Mouse (Mus musculus): ENCODE measurements around the gene Klk15. TPM values are rescaled to one million over a fixed set of nuclear protein-coding genes. Genes with fewer than 3 reads are reported as not detected.

Klk15 gene
- not detected in 2 replicates for polyA plus RNA-seq (2012; rRNA removed)

DNA sequence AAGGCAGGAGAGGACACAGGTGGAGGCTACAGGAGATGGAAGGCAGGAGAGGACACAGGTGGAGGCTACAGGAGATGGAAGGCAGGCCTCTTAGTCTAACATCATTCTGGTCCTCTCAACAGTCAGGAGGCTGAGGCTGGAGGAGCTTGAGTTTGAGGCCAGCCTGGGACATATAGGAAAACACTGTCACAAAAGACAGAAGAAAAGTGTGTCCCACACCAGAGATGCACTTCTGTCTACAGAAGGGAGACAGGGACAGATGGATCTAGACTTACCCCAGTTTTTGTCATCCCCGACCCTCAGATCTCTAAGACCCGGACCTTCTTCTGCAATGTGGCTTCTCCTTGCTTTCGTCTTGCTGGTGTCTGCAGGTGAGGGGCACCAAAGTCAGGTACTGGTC lies at the start of gene Klk15:
TSS of gene Klk15 (plus strand) at position 301 of the 400 bp plus-strand sequence.
- TF ChIP-seq CTCF (IDR thresholded peaks at IDR 0.05; ENCODE audit: insufficient read depth, low read length) (no peak), POLR2A (IDR thresholded peaks at IDR 0.05; ENCODE audit: borderline replicate concordance, extremely low read depth, low read depth, low read length) (no peak)
- DNase-seq: no peak
- no peaks in the 10 kb centered on the region for H3K4me1 ChIP-seq (ENCODE audit: control insufficient read depth, insufficient read depth, low read length)
- WGBS: 80% methylated on average over 3 of the region's 3 CpGs
- no peak within 1 kb of the TSS for H3K4me3 ChIP-seq (replicated peaks; ENCODE audit: extremely low read depth, low read depth, low read length)

DNA sequence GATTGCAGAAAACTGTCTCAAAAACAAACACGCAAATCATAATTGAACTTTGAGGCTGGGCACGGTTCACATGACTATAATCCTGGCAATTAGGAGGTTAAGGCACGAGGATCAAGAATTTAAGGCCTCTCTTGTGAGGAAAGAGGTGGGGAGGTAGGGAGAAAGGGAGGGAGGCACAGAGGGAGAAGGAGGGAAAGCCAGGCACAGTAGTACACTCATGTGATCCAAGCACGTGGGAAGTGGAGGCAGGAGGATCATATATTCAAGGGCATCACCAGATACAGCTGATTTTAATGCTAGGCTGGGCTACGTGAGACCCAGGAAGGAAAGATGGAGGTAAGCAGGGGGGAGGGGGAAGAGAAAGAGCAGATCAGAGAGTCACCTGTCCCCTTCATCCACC lies 42.2 kb upstream of the Klk15 start:
- no peaks in the 10 kb centered on the region for H3K4me1 ChIP-seq (ENCODE audit: control insufficient read depth, insufficient read depth, low read length)
- H3K4me3 ChIP-seq (replicated peaks; ENCODE audit: extremely low read depth, low read depth, low read length): no peak overlapping the region
- WGBS: 52% methylated on average over 5 of the region's 5 CpGs
- no peak for DNase-seq
- TF ChIP-seq POLR2A (IDR thresholded peaks at IDR 0.05; ENCODE audit: borderline replicate concordance, extremely low read depth, low read depth, low read length): no peak
- no peak for TF ChIP-seq CTCF (IDR thresholded peaks at IDR 0.05; ENCODE audit: insufficient read depth, low read length)

- no peak overlapping the region for H3K4me3 ChIP-seq (replicated peaks; ENCODE audit: extremely low read depth, low read depth, low read length)
- TF ChIP-seq CTCF (IDR thresholded peaks at IDR 0.05; ENCODE audit: insufficient read depth, low read length) (no peak), POLR2A (IDR thresholded peaks at IDR 0.05; ENCODE audit: borderline replicate concordance, extremely low read depth, low read depth, low read length) (no peak)
- H3K4me1 ChIP-seq (ENCODE audit: control insufficient read depth, insufficient read depth, low read length): no peaks in the 10 kb centered on the region
- DNase-seq: no peak
- 39% methylated on average over 3 of the region's 3 CpGs for WGBS
These were observed 41.8 kb upstream of the Klk15 start for GRCm38 (mm10) chr7:43891788-43892187.

GRCm38 (mm10) chr7:43894836-43895235 lies 38.7 kb upstream of the Klk15 start:
- no peaks in the 10 kb centered on the region for H3K4me1 ChIP-seq (ENCODE audit: control insufficient read depth, insufficient read depth, low read length)
- peak; percentile 83 for DNase-seq
- 14% methylated on average over 1 of the region's 1 CpGs for WGBS
- H3K4me3 ChIP-seq (replicated peaks; ENCODE audit: extremely low read depth, low read depth, low read length): no peak overlapping the region
- no peak for TF ChIP-seq POLR2A (IDR thresholded peaks at IDR 0.05; ENCODE audit: borderline replicate concordance, extremely low read depth, low read depth, low read length)
- peak; percentile 89 for TF ChIP-seq CTCF (IDR thresholded peaks at IDR 0.05; ENCODE audit: insufficient read depth, low read length)

- no peak overlapping the region for H3K4me3 ChIP-seq (replicated peaks; ENCODE audit: extremely low read depth, low read depth, low read length)
- 35% methylated on average over 9 of the region's 9 CpGs for WGBS
- no peak for TF ChIP-seq POLR2A (IDR thresholded peaks at IDR 0.05; ENCODE audit: borderline replicate concordance, extremely low read depth, low read depth, low read length)
- no peak for TF ChIP-seq CTCF (IDR thresholded peaks at IDR 0.05; ENCODE audit: insufficient read depth, low read length)
- no peak for DNase-seq
- H3K4me1 ChIP-seq (ENCODE audit: control insufficient read depth, insufficient read depth, low read length): no peaks in the 10 kb centered on the region
These were observed 18.7 kb upstream of the Klk15 start for GRCm38 (mm10) chr7:43914821-43915220.

GRCm38 (mm10) chr7:43918426-43918825 lies 15.1 kb upstream of the Klk15 start:
- no peak for TF ChIP-seq CTCF (IDR thresholded peaks at IDR 0.05; ENCODE audit: insufficient read depth, low read length)
- TF ChIP-seq POLR2A (IDR thresholded peaks at IDR 0.05; ENCODE audit: borderline replicate concordance, extremely low read depth, low read depth, low read length): no peak
- no peak for DNase-seq
- no peaks in the 10 kb centered on the region for H3K4me1 ChIP-seq (ENCODE audit: control insufficient read depth, insufficient read depth, low read length)
- no peak overlapping the region for H3K4me3 ChIP-seq (replicated peaks; ENCODE audit: extremely low read depth, low read depth, low read length)
- 70% methylated on average over 13 of the region's 13 CpGs for WGBS

DNA sequence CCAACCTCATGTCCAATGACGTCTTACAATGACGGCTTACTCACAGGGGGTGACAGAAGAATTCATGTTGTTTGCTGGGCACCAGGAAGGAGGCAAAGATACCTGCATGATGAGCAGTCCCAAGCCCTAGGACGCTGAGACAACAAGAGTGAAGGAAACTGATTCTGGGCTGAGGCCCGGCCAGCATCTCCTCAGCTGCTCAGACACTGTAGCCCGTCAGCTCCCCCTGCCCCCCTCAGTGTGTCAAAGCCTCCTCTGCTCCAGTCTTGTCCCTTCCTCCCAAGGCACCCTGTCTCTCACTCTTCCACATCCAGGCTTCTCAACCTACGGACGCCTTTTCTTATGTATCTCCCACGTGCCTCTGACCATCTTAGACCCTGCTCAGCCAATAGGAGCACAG lies 14.7 kb upstream of the Klk15 start:
- DNase-seq: no peak
- Histone ChIP-seq H3K4me1 (ENCODE audit: control insufficient read depth, insufficient read depth, low read length) (no peaks in the 10 kb centered on the region), H3K4me3 (replicated peaks; ENCODE audit: extremely low read depth, low read depth, low read length) (no peak overlapping the region)
- TF ChIP-seq POLR2A (IDR thresholded peaks at IDR 0.05; ENCODE audit: borderline replicate concordance, extremely low read depth, low read depth, low read length) (no peak), CTCF (IDR thresholded peaks at IDR 0.05; ENCODE audit: insufficient read depth, low read length) (no peak)
- WGBS: 62% methylated on average over 8 of the region's 8 CpGs

- WGBS: 21% methylated on average over 14 of the region's 14 CpGs
- H3K4me1 ChIP-seq (ENCODE audit: control insufficient read depth, insufficient read depth, low read length): no peaks in the 10 kb centered on the region
- TF ChIP-seq POLR2A (IDR thresholded peaks at IDR 0.05; ENCODE audit: borderline replicate concordance, extremely low read depth, low read depth, low read length) (no peak), CTCF (IDR thresholded peaks at IDR 0.05; ENCODE audit: insufficient read depth, low read length) (peak; percentile 89)
- DNase-seq: peak; percentile 56
- H3K4me3 ChIP-seq (replicated peaks; ENCODE audit: extremely low read depth, low read depth, low read length): no peak overlapping the region
These were observed 13.7 kb upstream of the Klk15 start for GRCm38 (mm10) chr7:43919559-43920451.

DNA sequence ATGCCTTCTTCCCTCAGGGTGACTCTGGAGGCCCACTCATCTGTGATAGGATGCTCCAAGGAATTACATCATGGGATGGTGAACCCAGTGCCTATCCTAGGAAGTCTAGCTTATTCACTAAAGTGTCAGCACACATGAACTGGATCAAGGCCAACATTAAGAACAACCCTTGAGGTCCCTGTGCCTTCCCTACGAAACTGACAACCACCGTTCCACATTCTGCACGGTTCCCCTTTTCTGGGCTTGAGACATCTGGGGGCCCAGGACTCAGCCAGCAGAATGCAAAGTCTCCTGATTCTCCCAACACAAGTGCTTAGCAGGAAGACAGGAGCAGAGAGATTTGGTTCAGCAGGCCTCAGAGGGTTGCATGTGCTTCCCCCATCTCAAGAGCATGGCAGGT lies 13.0 kb upstream of the Klk15 start:
- Histone ChIP-seq H3K4me3 (replicated peaks; ENCODE audit: extremely low read depth, low read depth, low read length) (no peak overlapping the region), H3K4me1 (ENCODE audit: control insufficient read depth, insufficient read depth, low read length) (no peaks in the 10 kb centered on the region)
- WGBS: 63% methylated on average over 3 of the region's 3 CpGs
- TF ChIP-seq POLR2A (IDR thresholded peaks at IDR 0.05; ENCODE audit: borderline replicate concordance, extremely low read depth, low read depth, low read length) (no peak), CTCF (IDR thresholded peaks at IDR 0.05; ENCODE audit: insufficient read depth, low read length) (no peak)
- no peak for DNase-seq

DNA sequence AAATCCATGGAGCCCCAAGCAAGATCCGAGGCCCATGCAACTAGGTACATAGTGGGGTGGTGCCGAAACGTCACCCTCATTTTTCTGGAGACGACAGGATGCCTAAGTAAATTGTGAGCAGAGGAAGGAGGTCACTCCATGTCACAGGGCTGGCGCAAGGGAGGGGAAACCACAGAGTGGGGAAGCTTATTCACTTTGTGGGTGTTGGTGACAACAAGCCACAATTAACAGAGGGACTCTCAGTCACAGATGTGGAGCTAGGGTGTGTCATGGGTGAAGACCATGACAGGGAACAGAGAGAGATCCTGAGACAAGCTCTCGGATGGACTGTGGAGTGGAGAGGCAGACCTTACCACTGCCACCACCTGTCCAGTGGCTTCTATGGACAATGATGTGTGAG lies 12.5 kb upstream of the Klk15 start:
- no peaks in the 10 kb centered on the region for H3K4me1 ChIP-seq (ENCODE audit: control insufficient read depth, insufficient read depth, low read length)
- 62% methylated on average over 6 of the region's 6 CpGs for WGBS
- DNase-seq: no peak
- TF ChIP-seq POLR2A (IDR thresholded peaks at IDR 0.05; ENCODE audit: borderline replicate concordance, extremely low read depth, low read depth, low read length) (no peak), CTCF (IDR thresholded peaks at IDR 0.05; ENCODE audit: insufficient read depth, low read length) (no peak)
- H3K4me3 ChIP-seq (replicated peaks; ENCODE audit: extremely low read depth, low read depth, low read length): no peak overlapping the region

All from lung, adult 2 months (tissue).